Mouse (Mus musculus) thymus, postnatal 4 days (tissue): ENCODE measurements around the gene Stac2.

Source experiments
- DNase-seq: peaks from one replicate; pipeline ENCODE4 v3.0.0; 2021

The Stac2 gene

DNA sequence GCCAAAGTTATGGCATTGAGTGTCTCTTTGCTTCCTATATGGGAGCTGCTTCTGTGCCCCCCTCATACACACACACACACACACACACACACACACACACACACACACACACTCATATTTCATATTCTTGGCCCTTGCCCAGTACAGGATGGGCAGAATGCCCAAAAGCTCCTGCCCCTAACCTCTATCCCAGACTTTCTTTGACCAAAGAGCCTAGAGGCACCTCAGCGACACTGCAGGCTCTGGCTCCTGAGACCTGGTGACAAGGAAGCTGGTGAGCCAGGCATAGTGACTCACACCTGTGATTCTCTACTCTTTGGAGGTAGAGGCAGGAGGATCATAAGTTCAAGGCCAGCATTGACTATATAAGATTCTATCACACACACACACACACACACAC, 32.6 kb downstream of the Stac2 start:
- DNase-seq = peak; percentile 36

GRCm38 (mm10) chr11:98019883-98020610, 33.2 kb downstream of the Stac2 start:
- peak; percentile 42 for DNase-seq

DNA sequence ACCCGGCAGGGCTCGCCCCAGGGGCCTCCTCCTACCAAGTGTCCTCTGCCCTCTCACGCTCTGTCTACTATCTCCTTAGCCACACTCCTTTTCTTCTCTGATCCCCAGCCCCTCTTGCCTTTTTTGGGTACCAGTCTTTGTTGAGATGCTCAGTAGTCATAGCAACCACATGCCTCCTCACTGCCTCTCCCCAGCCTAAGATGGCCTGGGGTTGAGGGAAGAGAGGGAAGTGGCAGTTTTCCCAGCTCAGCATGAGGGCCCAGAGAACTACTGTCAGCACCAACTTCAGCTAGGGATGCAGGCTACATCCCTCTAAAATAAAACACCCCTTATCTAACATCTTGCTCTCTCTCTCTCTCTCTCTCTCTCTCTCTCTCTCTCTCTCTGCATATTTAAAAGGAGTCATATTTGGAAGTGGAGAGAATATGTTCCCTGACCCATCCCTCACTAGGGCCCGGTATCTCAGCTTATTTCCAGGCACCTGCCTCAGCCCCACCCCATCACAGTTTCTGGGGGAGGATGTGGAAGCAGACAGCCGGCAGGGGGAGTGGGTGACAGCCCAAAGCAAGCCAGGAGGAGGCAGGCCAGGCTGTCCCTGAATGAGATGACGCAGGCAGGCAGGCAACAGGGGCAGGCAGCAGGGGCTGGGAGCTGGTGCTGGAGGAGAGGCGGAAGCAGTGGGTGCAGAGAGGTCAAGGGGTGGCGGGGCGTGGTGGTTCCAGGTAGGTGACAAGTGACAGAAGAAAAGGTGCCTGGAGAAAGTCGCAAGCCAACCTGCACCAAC, 34.2 kb downstream of the Stac2 start:
- DNase-seq = peak; percentile 89

DNA sequence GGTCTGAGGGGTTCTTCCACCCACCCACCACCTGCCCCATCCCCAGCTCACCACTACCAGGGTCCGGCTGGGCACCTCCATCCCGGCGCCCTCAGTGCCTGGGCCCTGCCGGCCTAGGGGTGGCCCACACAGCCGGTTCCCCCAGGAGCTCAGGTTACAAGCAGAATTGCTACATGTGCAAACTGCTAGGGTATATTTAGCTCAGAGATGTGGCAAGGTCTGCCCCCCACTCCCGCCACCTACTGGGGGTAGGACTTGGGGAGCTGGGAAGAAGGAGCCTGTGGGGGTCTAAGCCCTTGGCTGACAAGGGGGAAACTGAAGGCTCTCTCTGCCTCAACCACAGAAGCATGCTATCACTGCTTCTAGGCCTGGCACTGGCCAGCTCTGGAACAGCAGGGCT, 35.0 kb downstream of the Stac2 start:
- no peak for DNase-seq

- DNase-seq = no peak
These were observed 36.4 kb downstream of the Stac2 start for GRCm38 (mm10) chr11:98016824-98017223.

DNA sequence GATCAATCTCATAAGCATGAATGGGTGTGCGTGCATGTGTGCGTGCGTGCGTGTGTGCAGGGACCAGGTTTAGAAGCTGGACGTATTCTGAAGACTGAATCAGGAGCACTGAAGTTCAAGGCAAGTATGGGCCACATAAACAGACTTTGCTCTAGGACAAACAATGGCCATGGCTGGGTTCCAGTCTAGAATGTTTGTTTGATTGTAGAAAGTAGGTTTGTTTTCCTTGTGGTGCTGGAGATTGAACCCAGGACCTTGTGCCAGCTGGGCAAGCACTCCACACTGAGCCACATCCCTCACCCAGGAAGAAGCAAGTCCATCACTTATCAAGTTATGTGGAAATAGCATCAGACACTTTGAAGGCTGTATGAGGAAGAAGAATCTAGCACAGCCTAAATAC, 37.1 kb downstream of the Stac2 start:
- DNase-seq = no peak

GRCm38 (mm10) chr11:98012831-98013230, 40.4 kb downstream of the Stac2 start:
- no peak for DNase-seq

DNA sequence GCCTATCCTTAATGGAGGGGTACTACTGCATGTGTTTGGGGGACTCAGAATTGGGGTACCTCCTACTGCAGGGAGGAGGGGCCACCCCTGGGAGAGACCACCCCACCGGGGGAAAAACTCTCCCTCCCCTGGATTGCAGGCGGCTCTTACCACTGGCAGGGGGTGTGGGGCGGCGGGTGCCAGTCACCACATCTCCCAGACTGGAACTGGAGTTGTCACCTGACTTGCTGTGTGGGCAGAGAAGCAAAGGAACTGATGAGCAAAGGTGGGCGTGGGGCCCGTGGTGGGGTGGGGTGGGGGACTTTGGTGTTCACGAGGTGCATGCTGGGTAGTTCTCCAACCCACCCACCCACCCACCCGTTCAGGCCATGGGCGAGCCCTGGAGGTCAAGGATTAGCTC, 41.5 kb downstream of the Stac2 start:
- DNase-seq = no peak

- DNase-seq = peak; percentile 42
These were observed 45.2 kb downstream of the Stac2 start for GRCm38 (mm10) chr11:98008087-98008486.

- no peak for DNase-seq
These were observed 47.6 kb downstream of the Stac2 start for GRCm38 (mm10) chr11:98005686-98006085.

DNA sequence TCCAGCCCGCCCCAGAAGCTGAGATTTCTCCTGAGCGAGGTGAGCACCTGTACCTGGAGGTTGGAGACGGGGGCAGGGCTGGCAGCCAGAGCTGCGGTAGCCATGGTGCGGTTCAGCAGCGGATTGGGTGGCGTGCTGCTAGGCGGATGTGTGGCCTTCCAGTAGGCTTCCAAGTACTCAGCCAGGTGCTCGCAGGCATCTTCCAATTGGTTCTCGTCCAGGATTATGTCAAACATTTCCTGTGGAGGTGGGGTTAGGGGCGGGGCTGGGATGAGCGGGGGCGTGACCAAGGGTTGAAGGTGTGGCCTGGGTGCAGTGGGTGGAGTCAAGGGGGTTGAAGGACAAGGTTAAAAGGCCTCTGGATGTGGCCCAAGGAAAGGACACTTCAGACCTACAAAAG, 48.2 kb downstream of the Stac2 start:
- DNase-seq = peak; percentile 52

DNA sequence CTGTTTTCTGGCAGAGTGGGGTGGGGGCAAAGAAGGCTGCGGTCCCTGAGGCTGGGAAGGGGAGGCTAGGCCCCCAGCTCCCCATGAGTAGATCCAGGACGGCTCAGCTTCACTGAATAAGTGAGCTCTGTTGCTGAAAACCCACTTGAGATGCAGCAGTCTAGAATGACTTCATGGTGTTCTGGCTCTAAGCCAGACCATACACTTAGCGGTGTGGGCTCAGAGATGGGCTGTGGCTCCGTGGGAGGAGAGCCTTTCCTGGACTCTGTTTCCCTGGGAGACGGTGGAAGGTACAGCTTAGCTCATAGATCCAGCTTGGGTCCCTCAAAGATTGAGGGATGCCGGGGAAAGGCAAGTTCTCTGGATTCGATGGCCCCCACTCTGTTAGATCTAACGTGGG, 49.1 kb downstream of the Stac2 start:
- DNase-seq = no peak

- peak; percentile 76 for DNase-seq
These were observed 50.0 kb downstream of the Stac2 start for GRCm38 (mm10) chr11:98003171-98003671.

DNA sequence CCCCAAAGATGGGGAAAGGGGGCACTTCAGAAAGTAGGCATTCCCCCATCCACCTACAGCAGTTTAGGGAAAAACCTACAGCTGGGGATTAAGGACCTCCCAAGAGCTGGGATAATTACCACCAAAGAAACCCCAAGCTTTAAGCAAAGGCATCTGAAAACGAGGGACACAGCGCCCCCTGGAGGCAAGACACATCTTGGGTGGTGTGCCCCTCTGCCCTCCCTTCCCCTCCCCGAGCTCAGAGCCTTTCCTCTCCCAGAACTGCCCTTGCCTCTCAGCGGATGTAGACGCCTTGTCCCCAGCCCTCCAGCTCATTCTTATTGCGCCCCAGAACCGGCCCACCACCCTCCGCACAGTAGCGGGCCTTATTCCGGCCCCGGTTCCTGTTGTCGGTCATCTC, 50.6 kb downstream of the Stac2 start:
- peak; percentile 99 for DNase-seq

- DNase-seq = peak; percentile 63
These were observed 51.3 kb downstream of the Stac2 start for GRCm38 (mm10) chr11:98001986-98002385.

- peak; percentile 81 for DNase-seq
These were observed 51.9 kb downstream of the Stac2 start for GRCm38 (mm10) chr11:98001351-98001824.

- peak; percentile 84 for DNase-seq
These were observed 52.7 kb downstream of the Stac2 start for GRCm38 (mm10) chr11:98000378-98001140.

GRCm38 (mm10) chr11:97999748-98000147, 53.5 kb downstream of the Stac2 start:
- DNase-seq = peak; percentile 50

GRCm38 (mm10) chr11:97998898-97999608, 54.2 kb downstream of the Stac2 start:
- peak; percentile 66 for DNase-seq

DNA sequence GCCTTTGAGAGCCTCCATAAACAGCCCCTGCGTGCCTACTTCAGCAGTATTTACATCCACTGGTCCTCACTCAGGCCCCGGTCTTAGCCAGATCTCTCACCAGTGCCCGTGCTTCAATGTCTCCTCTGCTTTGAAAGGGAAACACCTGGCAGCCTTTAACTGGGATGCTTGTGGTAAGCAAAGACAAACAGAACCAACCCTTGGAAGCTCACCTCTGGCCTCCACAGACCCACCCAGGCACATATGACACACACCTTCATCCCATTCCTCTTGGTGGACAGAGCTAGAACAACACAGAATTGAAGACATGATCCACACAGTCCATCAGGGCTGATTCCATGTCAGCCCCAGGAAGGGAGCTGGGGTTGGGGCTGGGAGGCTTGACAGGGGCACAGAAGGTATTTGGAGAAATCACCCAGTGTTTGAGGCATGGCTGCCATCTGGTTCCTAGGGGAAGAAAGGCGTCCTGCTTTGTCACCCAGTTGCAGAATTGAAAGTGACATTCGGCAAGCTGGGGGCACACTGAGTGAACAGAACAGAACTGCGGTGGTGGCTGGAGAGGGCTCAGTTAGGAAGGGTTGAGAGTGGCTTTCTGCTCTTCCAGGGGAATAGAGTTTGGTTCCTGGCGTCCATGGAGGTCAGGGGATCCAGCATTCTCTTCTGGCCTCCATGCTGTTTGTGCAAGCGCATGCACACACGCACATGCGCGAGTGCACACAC, 55.0 kb downstream of the Stac2 start:
- DNase-seq = peak; percentile 59

DNA sequence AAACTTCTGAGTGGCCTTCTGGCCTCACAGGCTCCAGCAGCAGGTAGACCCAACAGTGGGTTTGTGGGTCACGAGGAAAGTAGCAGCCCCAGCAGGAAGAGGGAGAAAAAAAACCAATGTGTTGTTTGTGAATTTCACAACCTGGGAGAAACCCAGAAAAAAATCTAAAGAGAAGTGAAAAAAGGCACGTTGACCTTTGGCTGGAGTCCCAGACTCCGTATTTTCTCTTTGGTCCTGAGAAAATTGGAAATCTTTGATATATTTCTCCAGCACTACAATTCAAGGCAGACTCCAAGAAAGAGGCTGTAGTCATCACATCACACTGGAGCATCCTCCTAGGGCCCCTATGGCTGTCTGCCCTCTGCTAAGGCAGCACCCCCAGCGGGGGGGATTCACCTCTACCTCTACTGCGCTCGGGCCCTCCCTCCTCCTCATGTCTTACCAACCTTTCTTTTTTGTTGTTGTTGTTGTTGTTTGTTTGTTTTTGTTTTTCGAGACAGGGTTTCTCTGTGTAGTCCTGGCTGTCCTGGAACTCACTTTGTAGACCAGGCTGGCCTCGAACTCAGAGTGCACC, 55.8 kb downstream of the Stac2 start:
- peak; percentile 60 for DNase-seq
